Mouse (Mus musculus): ENCODE measurements around the gene Tspan5. TPM values are rescaled to one million over a fixed set of nuclear protein-coding genes. Genes with fewer than 3 reads are reported as not detected.

Gene Tspan5
- total RNA-seq, 1 experiment from 2014 or later, result 20.4 TPM

GRCm38 (mm10) chr3:138740843-138741540 is 1.0 kb upstream of the Tspan5 start:
- ATAC-seq (ENCODE audit: extremely low read depth, insufficient number of reproducible peaks, low FRiP score, poor library complexity, severe bottlenecking), result no peak

- peak; percentile 28; the same call in 1 of the 2 replicates for ATAC-seq (ENCODE audit: extremely low read depth, insufficient number of reproducible peaks, low FRiP score, poor library complexity, severe bottlenecking)
These were observed 553 bp downstream of the Tspan5 start for GRCm38 (mm10) chr3:138742566-138742930.

GRCm38 (mm10) chr3:138743061-138743671 is 1.2 kb downstream of the Tspan5 start:
- ATAC-seq (ENCODE audit: extremely low read depth, insufficient number of reproducible peaks, low FRiP score, poor library complexity, severe bottlenecking), result peak; percentile 56

GRCm38 (mm10) chr3:138744030-138744774 is 2.2 kb downstream of the Tspan5 start:
- no peak for ATAC-seq (ENCODE audit: extremely low read depth, insufficient number of reproducible peaks, low FRiP score, poor library complexity, severe bottlenecking)

GRCm38 (mm10) chr3:138745091-138745490 is 3.1 kb downstream of the Tspan5 start:
- no peak for ATAC-seq (ENCODE audit: extremely low read depth, insufficient number of reproducible peaks, low FRiP score, poor library complexity, severe bottlenecking)

GRCm38 (mm10) chr3:138745596-138745995 is 3.6 kb downstream of the Tspan5 start:
- ATAC-seq (ENCODE audit: extremely low read depth, insufficient number of reproducible peaks, low FRiP score, poor library complexity, severe bottlenecking), result no peak

- ATAC-seq (ENCODE audit: extremely low read depth, insufficient number of reproducible peaks, low FRiP score, poor library complexity, severe bottlenecking), result no peak
These were observed 4.6 kb downstream of the Tspan5 start for GRCm38 (mm10) chr3:138746556-138746955.

GRCm38 (mm10) chr3:138747035-138747434 is 5.0 kb downstream of the Tspan5 start:
- no peak for ATAC-seq (ENCODE audit: extremely low read depth, insufficient number of reproducible peaks, low FRiP score, poor library complexity, severe bottlenecking)

GRCm38 (mm10) chr3:138747985-138748384 is 6.0 kb downstream of the Tspan5 start:
- ATAC-seq (ENCODE audit: extremely low read depth, insufficient number of reproducible peaks, low FRiP score, poor library complexity, severe bottlenecking), result no peak

- no peak for ATAC-seq (ENCODE audit: extremely low read depth, insufficient number of reproducible peaks, low FRiP score, poor library complexity, severe bottlenecking)
These were observed 7.7 kb downstream of the Tspan5 start for GRCm38 (mm10) chr3:138749645-138750044.

GRCm38 (mm10) chr3:138751328-138751727 is 9.3 kb downstream of the Tspan5 start:
- no peak for ATAC-seq (ENCODE audit: extremely low read depth, insufficient number of reproducible peaks, low FRiP score, poor library complexity, severe bottlenecking)

GRCm38 (mm10) chr3:138752056-138752455 is 10.1 kb downstream of the Tspan5 start:
- no peak for ATAC-seq (ENCODE audit: extremely low read depth, insufficient number of reproducible peaks, low FRiP score, poor library complexity, severe bottlenecking)

- ATAC-seq (ENCODE audit: extremely low read depth, insufficient number of reproducible peaks, low FRiP score, poor library complexity, severe bottlenecking), result no peak
These were observed 10.8 kb downstream of the Tspan5 start for GRCm38 (mm10) chr3:138752769-138753168.

- ATAC-seq (ENCODE audit: extremely low read depth, insufficient number of reproducible peaks, low FRiP score, poor library complexity, severe bottlenecking), result 0 out of 2 replicates have a peak, but pooled peaks have one; percentile 20
These were observed 11.3 kb downstream of the Tspan5 start for GRCm38 (mm10) chr3:138753182-138753885.

GRCm38 (mm10) chr3:138754328-138754727 is 12.3 kb downstream of the Tspan5 start:
- ATAC-seq (ENCODE audit: extremely low read depth, insufficient number of reproducible peaks, low FRiP score, poor library complexity, severe bottlenecking), result no peak

- ATAC-seq (ENCODE audit: extremely low read depth, insufficient number of reproducible peaks, low FRiP score, poor library complexity, severe bottlenecking), result no peak
These were observed 15.3 kb downstream of the Tspan5 start for GRCm38 (mm10) chr3:138757283-138757682.

GRCm38 (mm10) chr3:138759968-138760684 is 18.1 kb downstream of the Tspan5 start:
- ATAC-seq (ENCODE audit: extremely low read depth, insufficient number of reproducible peaks, low FRiP score, poor library complexity, severe bottlenecking), result no peak

- no peak for ATAC-seq (ENCODE audit: extremely low read depth, insufficient number of reproducible peaks, low FRiP score, poor library complexity, severe bottlenecking)
These were observed 18.7 kb downstream of the Tspan5 start for GRCm38 (mm10) chr3:138760685-138761119.

- no peak for ATAC-seq (ENCODE audit: extremely low read depth, insufficient number of reproducible peaks, low FRiP score, poor library complexity, severe bottlenecking)
These were observed 19.5 kb downstream of the Tspan5 start for GRCm38 (mm10) chr3:138761531-138761930.
